Mouse (Mus musculus) kidney, adult 2 months (tissue): ENCODE data around the gene Gm37240.

ENCODE experiments used
- CTCF ChIP-seq: fragments of 200-500 bp; conservative IDR thresholded peaks from 2 replicates; pipeline ENCODE4 v1.5.1; 2011; ENCODE audit warnings: low read depth, mild to moderate bottlenecking, control low read depth, low read length, moderate library complexity, mixed read lengths; ENCODE audit not compliant: insufficient read depth, insufficient read length
- POLR2A ChIP-seq: fragments of 200-500 bp; IDR thresholded peaks from one replicate; pipeline ENCODE4 v1.6.1; 2011; ENCODE audit warnings: low read depth, low read length, control low read depth

GRCm38 (mm10) chr3:85641751-85642150 is 245.6 kb downstream of the Gm37240 start:
- TF ChIP-seq CTCF (no peak), POLR2A (no peak)
